Mouse (Mus musculus): ENCODE measurements around the gene Tor3a.

DNA sequence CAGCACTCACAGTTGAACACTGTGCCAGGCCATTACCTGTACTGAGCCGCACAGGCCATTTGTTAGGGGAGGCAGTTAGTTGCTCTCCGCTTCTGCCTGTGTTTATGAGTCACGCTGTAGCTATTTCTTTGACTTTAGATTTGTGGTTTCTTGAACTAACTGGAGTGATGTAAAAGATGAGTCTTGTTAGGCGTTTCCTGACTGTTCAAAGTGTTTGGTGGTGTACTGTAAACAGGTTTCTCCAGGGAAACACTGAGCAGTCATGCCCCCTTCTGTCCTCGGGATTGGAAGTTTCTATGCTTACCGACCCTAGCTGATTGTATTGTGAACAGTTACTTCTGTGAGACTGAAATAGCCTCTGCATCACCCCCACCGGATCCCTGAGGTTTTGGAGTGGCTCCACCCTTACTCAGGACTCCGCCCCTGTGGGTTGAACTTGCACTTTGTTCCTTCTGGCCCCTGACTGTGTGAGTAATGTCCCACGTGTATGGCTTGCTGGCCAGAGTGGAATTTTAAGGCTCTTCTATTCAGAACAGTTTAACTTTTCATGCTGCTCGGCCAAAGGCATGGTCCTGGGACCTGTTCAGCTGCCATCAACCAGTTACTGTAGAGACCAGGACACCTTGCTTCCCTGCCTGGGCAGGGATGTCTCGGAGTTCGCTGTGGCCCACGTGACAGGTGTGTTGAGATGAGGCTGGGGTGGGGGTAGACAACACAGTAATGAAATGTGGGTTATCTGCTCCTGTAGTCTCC, 58.6 kb downstream of the Tor3a start:
- no peak for TF ChIP-seq CTCF (IDR thresholded peaks at IDR 0.05; ENCODE audit: low read depth, low read length)
- TF ChIP-seq POLR2A (IDR thresholded peaks at IDR 0.05; ENCODE audit: insufficient read depth, low read length), result no peak
- TF ChIP-seq EP300 (IDR thresholded peaks at IDR 0.05; ENCODE audit: insufficient read depth, low read depth, low read length), result 0 out of 2 replicates have a peak, but pooled peaks have one; percentile 19

Measured in ES-Bruce4 (cell line).